Mouse (Mus musculus) heart, embryonic 15.5 days (tissue): Measurements from ENCODE around the gene St3gal2. TPM values are rescaled to one million over a fixed set of nuclear protein-coding genes. Genes with fewer than 3 reads are reported as not detected.
A peak's percentile ranks its signal among the peaks of the same experiment; 100 is the strongest.

Source experiments
- ATAC-seq: fragments of 200-750 bp; cut with Nextera tagmentation; replicated peaks from 2 replicates; pipeline ENCODE4 v1.8.0; 2017; ENCODE audit warnings: low read depth, moderate TSS enrichment; ENCODE audit not compliant: insufficient number of reproducible peaks, insufficient read depth, low FRiP score
- H3K27ac ChIP-seq: fragments of 300-500 bp; sonication (generic); 2 replicates; pipeline ENCODE4 v1.5.1; 2015; ENCODE audit warnings: mild to moderate bottlenecking, inconsistent platforms
- H3K27me3 ChIP-seq: fragments of 300-500 bp; sonication (generic); 2 replicates; pipeline ENCODE4 v1.6.1; 2015; ENCODE audit warnings: inconsistent platforms
- H3K36me3 ChIP-seq: fragments of 300-500 bp; sonication (generic); 2 replicates; pipeline ENCODE4 v1.6.1; 2015; ENCODE audit warnings: mild to moderate bottlenecking, inconsistent platforms
- H3K4me1 ChIP-seq: fragments of 300-500 bp; sonication (generic); replicated peaks from 2 replicates; pipeline ENCODE4 v1.6.1; 2015; ENCODE audit warnings: inconsistent platforms
- H3K4me2 ChIP-seq: fragments of 300-500 bp; sonication (generic); 2 replicates; pipeline ENCODE4 v1.6.1; 2015; ENCODE audit warnings: inconsistent platforms, mild to moderate bottlenecking, moderate library complexity
- H3K4me3 ChIP-seq: fragments of 300-500 bp; sonication (generic); 2 replicates; pipeline ENCODE4 v1.5.1; 2015; ENCODE audit warnings: mild to moderate bottlenecking, inconsistent platforms
- H3K9ac ChIP-seq: fragments of 300-500 bp; sonication (generic); 2 replicates; pipeline ENCODE4 v1.6.1; 2015; ENCODE audit warnings: mild to moderate bottlenecking, inconsistent platforms
- H3K9me3 ChIP-seq: fragments of 300-500 bp; sonication (generic); replicated peaks from 2 replicates; pipeline ENCODE4 v1.6.1; 2016; ENCODE audit warnings: inconsistent platforms
- WGBS: fragments of 180-500 bp; shearing (Covaris S2); methylation state at CpG from one replicate; pipeline ENCODE4 v1.1.7; 2015; ENCODE audit warnings: mixed read lengths; 5-methylcytosine and 5-hydroxymethylcytosine counted together
- polyA plus RNA-seq: library from polyadenylated mRNA; unstranded; fragments of >200 nt; fragmentation: Nextera tagmentation; extraction: Ambion mirVana; gene quantifications from 2 replicates; pipeline ENCODE4 v1.2.1, GENCODE M21; 2015

The St3gal2 gene
- polyA plus RNA-seq, 1 experiment from 2014 or later = 15.2 TPM

DNA sequence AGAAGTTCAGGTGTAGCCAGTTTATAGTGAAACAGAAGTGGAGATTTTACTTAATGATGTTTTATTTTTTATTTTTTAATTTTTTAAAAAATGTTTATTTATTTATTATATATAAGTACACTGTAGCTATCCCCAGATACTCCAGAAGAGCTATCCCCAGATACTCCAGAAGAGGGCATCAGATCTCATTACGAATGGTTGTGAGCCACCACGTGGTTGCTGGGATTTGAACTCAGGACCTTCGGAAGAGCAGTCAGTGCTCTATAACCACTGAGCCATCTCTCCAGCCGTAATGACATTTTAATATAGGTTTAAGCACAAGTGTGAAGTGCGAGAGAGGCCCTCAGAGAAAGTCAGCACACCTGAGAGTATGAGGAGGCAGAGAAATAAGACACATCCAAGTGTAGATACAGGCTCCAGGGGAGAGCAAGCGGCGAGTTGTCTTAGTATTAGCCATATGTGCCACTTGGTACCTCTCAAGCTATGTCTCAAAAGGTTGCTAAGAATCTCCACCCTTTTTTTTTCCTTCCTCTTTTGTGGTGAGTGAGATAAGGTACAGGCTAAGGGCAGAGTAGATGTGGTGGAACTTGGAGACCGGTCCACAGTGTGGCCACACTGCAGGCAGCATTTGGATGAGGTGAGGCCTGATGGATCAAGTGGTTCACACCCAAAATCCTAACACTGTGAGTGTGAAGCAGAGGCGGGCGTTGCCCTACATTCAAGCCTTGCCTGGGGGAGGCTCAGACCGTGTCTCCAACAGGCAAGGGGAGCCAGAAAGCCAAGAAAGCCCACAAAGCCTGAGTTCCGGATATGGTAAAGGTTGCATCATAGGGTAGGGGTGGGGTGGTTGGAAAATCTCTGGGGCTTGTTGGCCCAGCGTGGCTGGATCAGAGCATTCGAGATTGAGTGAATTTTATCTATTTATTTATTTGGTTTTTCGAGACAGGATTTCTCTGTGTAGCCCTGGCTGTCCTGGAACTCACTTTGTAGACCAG is 7.8 kb upstream of the St3gal2 start:
- Histone ChIP-seq H3K36me3 (no peaks in the 10 kb centered on the region), H3K4me2 (no peak overlapping the region), H3K27me3 (no peaks in the 10 kb centered on the region), H3K9ac (no peak overlapping the region), H3K9me3 (no peaks in the 10 kb centered on the region), H3K4me3 (no peak overlapping the region), H3K27ac (no peak overlapping the region), H3K4me1 (no peaks in the 10 kb centered on the region)
- no peak for ATAC-seq
- 79% methylated on average over 15 of the region's 15 CpGs for WGBS

GRCm38 (mm10) chr8:110917415-110917814 is 2.3 kb upstream of the St3gal2 start:
- Histone ChIP-seq H3K9ac (no peak overlapping the region), H3K4me3 (no peak overlapping the region), H3K4me2 (no peak overlapping the region), H3K9me3 (no peaks in the 10 kb centered on the region), H3K36me3 (no peaks in the 10 kb centered on the region), H3K4me1 (peaks cover 22% of the 10 kb centered on the region), H3K27me3 (no peaks in the 10 kb centered on the region), H3K27ac (no peak overlapping the region)
- ATAC-seq = no peak
- 34% methylated on average over 2 of the region's 2 CpGs for WGBS

- H3K27ac ChIP-seq = no peak overlapping the region
- no peak for ATAC-seq
These were observed 1.7 kb upstream of the St3gal2 start for GRCm38 (mm10) chr8:110918027-110918426.

GRCm38 (mm10) chr8:110918460-110918859 is 1.3 kb upstream of the St3gal2 start:
- 69% methylated on average over 8 of the region's 8 CpGs for WGBS
- no peak overlapping the region for H3K9ac ChIP-seq
- H3K9me3 ChIP-seq = no peaks in the 10 kb centered on the region
- peaks cover 22% of the 10 kb centered on the region for H3K4me1 ChIP-seq
- no peak for ATAC-seq
- H3K4me3 ChIP-seq = no peak overlapping the region
- no peak overlapping the region for H3K27ac ChIP-seq
- H3K27me3 ChIP-seq = no peaks in the 10 kb centered on the region
- H3K4me2 ChIP-seq = no peak overlapping the region
- H3K36me3 ChIP-seq = no peaks in the 10 kb centered on the region

More at GRCm38 (mm10) chr8:110918027-110918426, 1.7 kb upstream of the St3gal2 start:
- H3K4me3 ChIP-seq = no peak overlapping the region
- H3K36me3 ChIP-seq = no peaks in the 10 kb centered on the region
- no peak overlapping the region for H3K4me2 ChIP-seq
- H3K4me1 ChIP-seq = peaks cover 22% of the 10 kb centered on the region
- H3K9ac ChIP-seq = no peak overlapping the region
- WGBS = 79% methylated on average over 11 of the region's 11 CpGs
- no peaks in the 10 kb centered on the region for H3K9me3 ChIP-seq
- no peaks in the 10 kb centered on the region for H3K27me3 ChIP-seq

DNA sequence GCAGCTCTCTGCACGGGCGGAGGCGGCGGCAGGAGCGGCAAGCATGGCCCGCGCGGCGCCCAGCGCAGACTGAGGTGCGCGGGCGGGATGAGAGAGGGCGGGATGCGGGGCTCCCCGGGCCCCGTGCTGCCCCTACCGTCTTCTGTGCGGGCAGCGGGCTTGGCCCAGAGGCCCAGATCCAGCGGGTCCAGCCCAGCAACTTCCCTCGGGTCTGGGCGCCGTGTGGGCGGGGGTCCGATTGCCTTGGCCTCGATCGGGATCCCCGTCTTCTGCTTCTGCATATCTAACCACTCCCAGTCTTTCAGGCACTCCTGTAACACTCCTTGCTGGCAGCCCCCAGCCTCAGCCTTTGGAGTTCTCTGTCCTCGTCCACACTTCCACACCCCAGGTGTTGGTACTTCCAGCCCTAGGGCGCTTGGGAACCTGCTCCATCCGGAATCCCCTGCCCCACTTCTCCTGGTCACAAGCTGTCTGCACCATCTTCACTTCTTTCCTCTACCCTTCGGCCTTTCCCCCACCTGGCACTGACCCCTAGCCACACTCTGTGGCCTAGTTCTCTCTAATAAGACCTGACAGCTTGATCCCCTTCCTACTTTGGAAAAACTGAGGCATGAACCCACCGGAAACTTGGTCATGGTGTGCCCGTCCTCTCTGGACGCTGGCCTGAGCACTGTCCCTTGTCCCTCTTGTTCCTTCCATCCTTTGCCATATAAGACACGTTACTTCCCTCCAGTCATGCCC is 480 bp downstream of the St3gal2 start:
- peak overlapping the region; percentile 84 for H3K4me3 ChIP-seq
- H3K9me3 ChIP-seq = no peaks in the 10 kb centered on the region
- peak overlapping the region; percentile 94 for H3K9ac ChIP-seq
- 2% methylated on average over 37 of the region's 37 CpGs for whole genome bisulfite sequencing
- H3K4me1 ChIP-seq = peaks cover 22% of the 10 kb centered on the region
- H3K4me2 ChIP-seq = peak overlapping the region; percentile 73
- no peaks in the 10 kb centered on the region for H3K36me3 ChIP-seq
- peak; percentile 6; the same call in 1 of the 2 replicates for ATAC-seq
- no peaks in the 10 kb centered on the region for H3K27me3 ChIP-seq
- peak overlapping the region; percentile 81 for H3K27ac ChIP-seq

DNA sequence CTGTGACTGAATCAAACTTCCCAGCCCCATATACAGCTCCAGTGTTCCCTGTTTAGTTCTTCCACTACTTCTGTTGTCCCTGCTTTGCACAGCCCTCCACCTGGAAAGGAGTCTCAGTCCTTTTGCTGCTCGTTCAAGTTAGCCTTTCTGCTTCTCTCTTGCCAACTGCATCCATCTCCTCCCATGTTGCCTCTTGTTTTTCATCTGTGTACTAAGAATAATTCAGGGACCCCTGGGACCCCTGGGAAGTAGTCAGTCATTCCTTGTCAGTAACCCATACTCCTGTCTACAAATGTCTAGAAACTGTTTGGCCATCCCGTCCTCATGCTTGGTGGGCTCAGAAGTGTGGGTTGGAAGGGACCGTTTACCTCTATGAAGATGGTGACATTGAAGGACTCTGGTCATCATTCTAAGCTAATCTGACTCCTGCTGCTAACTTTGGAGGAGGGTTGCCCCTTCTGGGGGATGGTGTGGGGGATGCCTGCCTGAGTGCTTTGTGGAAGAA is 1.1 kb downstream of the St3gal2 start:
- H3K4me1 ChIP-seq = peaks cover 22% of the 10 kb centered on the region
- no peaks in the 10 kb centered on the region for H3K36me3 ChIP-seq
- no peaks in the 10 kb centered on the region for H3K9me3 ChIP-seq
- ATAC-seq = no peak
- 17% methylated on average over 3 of the region's 3 CpGs for whole genome bisulfite sequencing
- H3K27ac ChIP-seq = peak overlapping the region; percentile 81
- no peaks in the 10 kb centered on the region for H3K27me3 ChIP-seq
- peak overlapping the region; percentile 73 for H3K4me2 ChIP-seq
- peak overlapping the region; percentile 84 for H3K4me3 ChIP-seq
- peak overlapping the region; percentile 94 for H3K9ac ChIP-seq

DNA sequence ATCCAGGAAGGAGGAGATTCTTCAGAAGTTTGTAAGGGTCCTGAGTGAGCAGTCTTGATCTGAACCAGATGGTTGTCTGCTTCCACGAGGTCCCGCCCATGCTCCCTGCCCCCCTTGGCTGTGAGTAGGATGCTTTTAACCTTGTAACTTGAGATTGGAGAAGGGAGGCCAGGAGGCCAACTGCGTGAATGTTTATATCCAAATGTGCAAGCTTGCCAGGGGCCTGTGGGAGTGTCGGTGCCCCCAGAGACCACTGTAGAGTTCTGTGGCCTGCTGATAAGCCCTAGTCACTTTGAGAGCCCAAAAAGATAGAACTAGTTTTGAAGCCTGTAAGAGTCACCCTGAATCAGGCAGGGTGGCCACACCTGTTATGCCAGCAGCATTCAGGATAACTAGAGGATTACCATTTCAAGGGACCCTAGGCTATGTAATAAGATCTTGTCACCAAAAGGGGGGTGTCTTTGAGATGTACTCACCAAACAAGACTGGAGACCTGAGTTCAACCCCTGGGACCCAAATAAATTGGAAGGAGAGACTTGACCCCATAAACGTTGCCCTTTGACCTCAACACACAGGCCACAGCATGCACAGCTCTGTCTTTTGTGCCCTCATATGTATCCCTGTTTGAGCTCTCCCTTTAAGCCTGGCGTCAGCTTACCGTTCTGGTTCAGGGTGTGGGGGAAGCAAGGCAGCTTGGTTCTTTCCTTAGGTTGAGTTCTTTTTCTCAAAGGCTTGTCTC is 1.9 kb downstream of the St3gal2 start:
- Histone ChIP-seq H3K27ac (no peak overlapping the region), H3K9ac (peak overlapping the region; percentile 94; the same call in 1 of the 2 replicates), H3K4me3 (peak overlapping the region; percentile 84), H3K4me1 (peaks cover 26% of the 10 kb centered on the region), H3K27me3 (no peaks in the 10 kb centered on the region), H3K9me3 (no peaks in the 10 kb centered on the region), H3K4me2 (peak overlapping the region; percentile 73), H3K36me3 (no peaks in the 10 kb centered on the region)
- 31% methylated on average over 7 of the region's 7 CpGs for WGBS
- no peak for ATAC-seq

DNA sequence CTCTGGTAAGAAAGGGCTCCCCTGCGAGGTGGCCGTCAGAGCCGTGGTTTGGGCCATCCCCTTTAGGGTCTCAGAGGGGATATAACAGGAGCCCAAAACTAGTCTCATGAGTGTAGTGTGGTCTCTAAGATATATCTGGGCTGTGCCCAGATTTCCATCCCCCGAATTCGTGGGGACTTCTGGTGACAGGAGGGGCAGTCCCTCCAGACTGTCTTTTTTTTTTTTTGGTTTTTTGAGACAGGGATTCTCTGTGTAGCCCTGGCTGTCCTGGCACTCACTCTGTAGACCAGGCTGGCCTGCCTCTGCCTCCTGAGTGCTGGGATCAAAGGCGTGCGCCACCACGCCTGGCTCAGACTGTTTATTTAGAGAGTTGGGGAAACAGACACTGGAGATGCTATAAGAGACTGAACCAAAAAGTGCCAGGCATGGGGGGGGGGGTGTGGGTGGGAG is 6.0 kb downstream of the St3gal2 start:
- Histone ChIP-seq H3K27me3 (no peaks in the 10 kb centered on the region), H3K27ac (no peak overlapping the region), H3K9ac (no peak overlapping the region), H3K4me1 (peaks cover 24% of the 10 kb centered on the region), H3K9me3 (no peaks in the 10 kb centered on the region), H3K4me3 (no peak overlapping the region), H3K36me3 (no peaks in the 10 kb centered on the region), H3K4me2 (no peak overlapping the region)
- ATAC-seq = no peak
- WGBS = 71% methylated on average over 8 of the region's 8 CpGs

DNA sequence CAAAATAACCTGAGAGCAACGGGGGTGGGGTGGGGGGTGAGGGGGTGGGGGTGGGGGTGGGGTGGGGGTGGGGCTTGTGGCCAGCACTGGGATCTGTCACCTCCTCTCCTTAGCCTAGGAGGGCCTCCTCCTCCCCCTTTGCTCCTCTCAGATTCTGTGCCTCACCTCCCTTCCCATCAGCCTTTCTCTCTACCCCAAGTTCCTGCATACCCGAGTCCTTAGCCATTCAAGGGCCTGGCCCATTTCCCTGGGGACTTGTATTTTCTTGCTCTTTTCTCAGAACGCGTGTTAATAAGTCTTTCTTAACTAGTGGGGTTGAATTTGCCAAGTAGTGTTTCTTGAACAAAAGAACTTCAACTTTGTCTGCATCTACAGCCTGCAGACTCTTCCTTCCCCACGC is 7.0 kb downstream of the St3gal2 start:
- Histone ChIP-seq H3K4me1 (peaks cover 24% of the 10 kb centered on the region), H3K4me2 (no peak overlapping the region), H3K9ac (no peak overlapping the region), H3K27me3 (no peaks in the 10 kb centered on the region), H3K9me3 (no peaks in the 10 kb centered on the region), H3K4me3 (no peak overlapping the region), H3K36me3 (no peaks in the 10 kb centered on the region), H3K27ac (no peak overlapping the region)
- no peak for ATAC-seq
- WGBS = 44% methylated on average over 5 of the region's 5 CpGs

DNA sequence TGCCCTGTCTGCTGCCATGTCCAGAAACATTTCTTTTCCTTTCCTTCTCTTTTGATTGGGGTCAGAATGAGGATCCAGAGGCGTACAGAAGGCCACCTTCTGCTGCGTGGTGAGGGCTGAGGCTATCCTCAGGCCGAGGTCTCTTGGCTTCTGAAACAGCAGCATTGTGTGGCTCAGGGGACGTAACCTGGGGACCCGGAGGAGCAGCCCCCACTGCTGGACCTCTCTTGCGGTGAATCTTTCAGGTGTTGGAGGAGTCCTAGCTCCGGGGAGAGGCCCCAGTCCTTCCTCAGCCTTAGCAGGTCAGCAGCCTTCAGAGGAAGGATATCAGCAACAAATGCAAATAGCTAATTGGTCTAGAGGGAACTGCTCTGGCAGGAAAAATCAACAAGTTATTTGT is 8.7 kb downstream of the St3gal2 start:
- H3K9me3 ChIP-seq = no peaks in the 10 kb centered on the region
- no peak for ATAC-seq
- H3K27me3 ChIP-seq = no peaks in the 10 kb centered on the region
- no peak overlapping the region for H3K9ac ChIP-seq
- H3K4me2 ChIP-seq = no peak overlapping the region
- H3K4me1 ChIP-seq = peaks cover 27% of the 10 kb centered on the region
- 76% methylated on average over 7 of the region's 7 CpGs for WGBS
- no peak overlapping the region for H3K27ac ChIP-seq
- H3K4me3 ChIP-seq = no peak overlapping the region
- no peaks in the 10 kb centered on the region for H3K36me3 ChIP-seq

GRCm38 (mm10) chr8:110929066-110929465 is 9.3 kb downstream of the St3gal2 start:
- Histone ChIP-seq H3K4me3 (no peak overlapping the region), H3K9me3 (no peaks in the 10 kb centered on the region), H3K9ac (no peak overlapping the region), H3K4me2 (no peak overlapping the region), H3K27me3 (no peaks in the 10 kb centered on the region), H3K4me1 (peaks cover 27% of the 10 kb centered on the region), H3K27ac (no peak overlapping the region), H3K36me3 (no peaks in the 10 kb centered on the region)
- ATAC-seq = no peak
- 52% methylated on average over 5 of the region's 5 CpGs for WGBS
